Mouse (Mus musculus) stomach, embryonic 15.5 days (tissue): Measurements from ENCODE around the gene 1700029H14Rik. TPM values are rescaled to one million over a fixed set of nuclear protein-coding genes. Genes with fewer than 3 reads are reported as not detected.

Experiments
- ATAC-seq: fragments of 200-750 bp; cut with Nextera tagmentation; 2 replicates; pipeline ENCODE4 v1.8.0; 2017; ENCODE audit warnings: low read depth, moderate number of reproducible peaks, moderate TSS enrichment; ENCODE audit not compliant: insufficient read depth, low FRiP score
- H3K27ac ChIP-seq: fragments of 300-500 bp; sonication (generic); 2 replicates; pipeline ENCODE4 v1.5.1; 2015; ENCODE audit warnings: mild to moderate bottlenecking, inconsistent platforms
- H3K27me3 ChIP-seq: fragments of 300-500 bp; sonication (generic); replicated peaks from 2 replicates; pipeline ENCODE4 v1.6.1; 2015; ENCODE audit warnings: inconsistent platforms
- H3K36me3 ChIP-seq: fragments of 300-500 bp; sonication (generic); 2 replicates; pipeline ENCODE4 v1.6.1; 2015; ENCODE audit warnings: inconsistent platforms
- H3K4me1 ChIP-seq: fragments of 300-500 bp; sonication (generic); 2 replicates; pipeline ENCODE4 v1.6.1; 2015; ENCODE audit warnings: inconsistent platforms
- H3K4me2 ChIP-seq: fragments of 300-500 bp; sonication (generic); 2 replicates; pipeline ENCODE4 v1.6.1; 2015; ENCODE audit warnings: mild to moderate bottlenecking, inconsistent platforms
- H3K4me3 ChIP-seq: fragments of 300-500 bp; sonication (generic); replicated peaks from 2 replicates; pipeline ENCODE4 v1.5.1; 2015; ENCODE audit warnings: inconsistent platforms
- H3K9ac ChIP-seq: fragments of 300-500 bp; sonication (generic); 2 replicates; pipeline ENCODE4 v1.6.1; 2015; ENCODE audit warnings: inconsistent platforms
- H3K9me3 ChIP-seq: fragments of 300-500 bp; sonication (generic); 2 replicates; pipeline ENCODE4 v1.6.1; 2016; ENCODE audit warnings: inconsistent platforms
- WGBS: fragments of 180-500 bp; shearing (Covaris S2); methylation state at CpG from one replicate; pipeline ENCODE4 v1.1.7; 2015; 5-methylcytosine and 5-hydroxymethylcytosine counted together
- polyA plus RNA-seq: library from polyadenylated mRNA; unstranded; fragments of >200 nt; fragmentation: Nextera tagmentation; extraction: Ambion mirVana; gene quantifications from 2 replicates; pipeline ENCODE4 v1.2.1, GENCODE M21; 2015

1700029H14Rik gene
- not detected in 2 replicates for polyA plus RNA-seq

DNA sequence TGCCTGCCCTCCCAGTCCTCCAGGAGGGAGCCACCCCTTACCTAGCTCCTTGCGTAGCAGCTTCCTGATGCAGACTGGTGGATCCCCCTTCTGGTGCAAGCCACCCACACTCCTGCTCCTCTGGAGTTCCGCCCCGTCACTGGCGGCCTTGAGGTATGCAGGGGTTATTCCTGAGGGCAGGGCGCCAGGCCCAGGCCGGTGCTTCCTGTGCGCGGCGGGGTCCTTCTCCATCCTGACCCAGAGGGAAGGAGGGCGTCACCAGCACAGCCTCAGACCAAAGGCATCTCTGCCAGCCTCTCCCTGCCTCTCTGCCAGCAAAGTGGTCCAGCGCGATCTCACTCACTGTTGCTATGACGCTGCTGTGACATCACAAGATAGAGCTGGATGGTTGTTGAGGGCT, at the start of gene 1700029H14Rik:
1700029H14Rik (minus strand) TSS at position 344 of the 400 bp plus-strand sequence.
- no peak within 1 kb of the TSS for H3K4me3 ChIP-seq

DNA sequence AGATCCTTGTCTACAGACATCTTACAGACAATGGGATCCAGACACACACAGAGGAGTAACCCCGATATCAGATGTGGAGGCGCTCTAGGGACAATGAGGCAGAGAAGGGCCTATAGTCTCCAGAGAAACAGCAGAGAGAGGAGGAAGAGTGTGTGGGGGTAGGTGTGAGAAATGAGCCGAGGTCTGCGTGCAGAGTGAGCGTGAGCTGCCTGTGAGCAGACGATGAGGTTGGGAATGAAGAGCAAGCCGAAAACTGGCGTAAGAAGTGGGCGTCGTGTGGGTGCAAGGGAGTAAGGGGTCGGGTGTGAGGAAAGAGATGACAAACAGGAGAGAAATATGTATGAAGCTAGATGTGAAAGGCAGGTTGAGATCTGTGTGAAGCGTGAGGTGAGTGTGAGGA, 49.4 kb upstream of the 1700029H14Rik start:
- H3K9ac ChIP-seq = no peak overlapping the region
- H3K27me3 ChIP-seq = no peaks in the 10 kb centered on the region
- H3K4me3 ChIP-seq = no peak overlapping the region
- WGBS = 90% methylated on average over 12 of the region's 12 CpGs
- no peak overlapping the region for H3K4me2 ChIP-seq
- peaks cover 8% of the 10 kb centered on the region; the same call in 1 of the 2 replicates for H3K36me3 ChIP-seq
- no peak overlapping the region for H3K27ac ChIP-seq
- ATAC-seq = no peak
- no peaks in the 10 kb centered on the region for H3K4me1 ChIP-seq
- no peaks in the 10 kb centered on the region for H3K9me3 ChIP-seq

More for the DNA sequence above, at the start of gene 1700029H14Rik:
- H3K4me1 ChIP-seq = no peaks in the 10 kb centered on the region
- no peak; the same call in 1 of the 2 replicates for ATAC-seq
- no peaks in the 10 kb centered on the region for H3K27me3 ChIP-seq
- no peak within 1 kb of the TSS for H3K4me2 ChIP-seq
- H3K9ac ChIP-seq = no peak within 1 kb of the TSS
- 26% methylated on average over 13 of the region's 13 CpGs for WGBS
- no peaks in the 10 kb centered on the region for H3K9me3 ChIP-seq
- H3K36me3 ChIP-seq = no peaks in the 10 kb centered on the region
- no peak within 1 kb of the TSS for H3K27ac ChIP-seq

DNA sequence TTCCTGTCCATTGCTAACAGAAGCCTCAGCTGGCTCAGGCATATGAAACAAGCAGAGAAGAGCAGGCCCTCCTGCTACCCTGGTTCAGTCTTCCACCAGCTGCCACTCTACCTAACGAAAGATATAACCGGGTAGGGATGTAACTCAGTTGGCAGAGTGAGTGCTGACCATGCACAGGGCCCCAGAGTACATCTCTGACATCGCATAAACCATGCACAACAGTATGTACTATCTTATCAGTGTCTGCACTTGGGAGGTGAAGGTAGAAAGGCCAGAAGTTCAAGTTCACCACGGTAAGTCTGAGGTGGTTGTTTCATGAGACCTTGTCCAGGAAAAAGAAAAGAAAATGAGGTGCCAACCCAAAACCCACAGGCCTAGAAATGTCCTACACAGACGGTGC, 47.7 kb upstream of the 1700029H14Rik start:
- H3K36me3 ChIP-seq = peaks cover 8% of the 10 kb centered on the region; the same call in 1 of the 2 replicates
- no peak for ATAC-seq
- H3K9ac ChIP-seq = no peak overlapping the region
- H3K27me3 ChIP-seq = no peaks in the 10 kb centered on the region
- no peak overlapping the region for H3K4me3 ChIP-seq
- H3K4me1 ChIP-seq = no peaks in the 10 kb centered on the region
- 73% methylated on average over 5 of the region's 5 CpGs for WGBS
- H3K27ac ChIP-seq = no peak overlapping the region
- H3K9me3 ChIP-seq = no peaks in the 10 kb centered on the region
- no peak overlapping the region for H3K4me2 ChIP-seq

DNA sequence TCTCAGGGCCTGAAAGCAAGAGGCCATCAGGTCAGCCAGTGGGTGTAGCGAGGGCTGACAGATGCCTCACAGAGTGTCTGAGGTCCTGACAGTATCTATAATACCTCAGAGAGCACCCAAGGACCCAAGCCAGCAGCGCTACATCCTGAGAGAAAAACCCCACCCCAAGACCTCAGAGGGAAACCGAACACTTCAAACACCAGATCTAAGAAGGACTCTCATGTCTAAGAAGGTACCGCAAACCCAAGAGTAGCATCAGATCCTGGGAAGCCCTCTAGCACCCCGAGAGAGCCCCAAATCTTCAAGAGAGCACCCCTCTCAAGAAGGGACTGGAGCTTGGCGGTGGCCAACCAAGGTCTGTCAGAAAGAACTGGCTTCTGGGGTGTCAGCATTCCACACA, 46.7 kb upstream of the 1700029H14Rik start:
- no peak overlapping the region for H3K27ac ChIP-seq
- WGBS = 91% methylated on average over 6 of the region's 6 CpGs
- no peak overlapping the region for H3K4me3 ChIP-seq
- no peak overlapping the region for H3K4me2 ChIP-seq
- H3K9me3 ChIP-seq = no peaks in the 10 kb centered on the region
- H3K27me3 ChIP-seq = no peaks in the 10 kb centered on the region
- no peaks in the 10 kb centered on the region for H3K4me1 ChIP-seq
- no peak overlapping the region for H3K9ac ChIP-seq
- no peak for ATAC-seq
- peaks cover 8% of the 10 kb centered on the region; the same call in 1 of the 2 replicates for H3K36me3 ChIP-seq

DNA sequence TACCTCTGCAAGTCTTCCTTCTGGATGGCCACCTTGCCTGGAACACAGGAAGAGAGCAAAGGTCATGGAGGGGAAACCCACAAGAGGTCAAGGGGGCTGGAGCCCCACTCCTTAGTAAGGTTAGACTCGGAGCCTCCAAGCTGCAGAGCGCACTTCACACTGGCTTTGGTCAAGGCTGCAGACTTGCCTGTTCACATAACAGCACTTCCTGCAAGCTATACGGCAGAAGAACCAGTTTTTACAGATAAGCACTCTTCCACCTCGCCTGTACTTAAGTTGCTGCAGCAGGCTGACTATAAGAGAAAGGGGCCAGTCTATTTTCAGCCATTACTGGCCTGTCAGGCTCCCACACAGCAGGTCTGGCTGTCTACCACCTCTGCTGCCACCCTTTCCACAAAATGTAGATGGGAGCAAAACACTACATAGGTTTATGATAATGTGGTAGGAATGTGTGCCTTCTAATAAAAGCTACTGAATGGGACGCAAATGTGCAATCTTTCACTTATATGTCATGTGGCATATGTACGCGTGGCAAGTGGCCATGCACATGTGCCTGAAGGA, 43.7 kb upstream of the 1700029H14Rik start:
- H3K4me3 ChIP-seq = no peak overlapping the region
- 66% methylated on average over 7 of the region's 7 CpGs for WGBS
- no peak for ATAC-seq
- H3K27me3 ChIP-seq = no peaks in the 10 kb centered on the region
- H3K36me3 ChIP-seq = no peaks in the 10 kb centered on the region; the same call in 1 of the 2 replicates
- no peak overlapping the region for H3K27ac ChIP-seq
- H3K4me1 ChIP-seq = no peaks in the 10 kb centered on the region
- no peak overlapping the region for H3K9ac ChIP-seq
- no peak overlapping the region for H3K4me2 ChIP-seq
- no peaks in the 10 kb centered on the region for H3K9me3 ChIP-seq

DNA sequence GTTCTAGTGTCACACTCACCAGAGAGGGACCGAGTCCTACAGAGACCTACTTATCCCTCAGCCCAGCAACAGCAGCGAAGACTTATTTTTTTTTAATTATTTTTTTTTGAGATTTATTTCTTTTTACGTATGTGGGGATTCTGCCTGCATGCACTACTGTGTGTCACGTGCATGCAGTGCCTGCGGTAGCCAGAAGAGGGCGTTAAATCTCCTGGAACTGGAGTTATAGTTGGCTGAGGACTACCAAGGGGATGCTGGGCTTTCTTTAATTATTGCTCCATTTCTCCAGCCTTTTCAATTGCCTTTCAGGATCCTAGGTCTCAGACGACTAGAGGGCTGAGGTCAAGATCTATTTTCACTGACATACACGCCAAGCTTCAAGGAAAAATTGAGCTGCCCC, 40.4 kb upstream of the 1700029H14Rik start:
- no peak overlapping the region for H3K4me3 ChIP-seq
- no peak overlapping the region for H3K9ac ChIP-seq
- 63% methylated on average over 8 of the region's 8 CpGs for WGBS
- H3K36me3 ChIP-seq = peaks cover 10% of the 10 kb centered on the region; the same call in 1 of the 2 replicates
- H3K27ac ChIP-seq = no peak overlapping the region
- no peaks in the 10 kb centered on the region for H3K9me3 ChIP-seq
- H3K4me2 ChIP-seq = no peak overlapping the region
- no peaks in the 10 kb centered on the region for H3K4me1 ChIP-seq
- H3K27me3 ChIP-seq = no peaks in the 10 kb centered on the region
- no peak for ATAC-seq

DNA sequence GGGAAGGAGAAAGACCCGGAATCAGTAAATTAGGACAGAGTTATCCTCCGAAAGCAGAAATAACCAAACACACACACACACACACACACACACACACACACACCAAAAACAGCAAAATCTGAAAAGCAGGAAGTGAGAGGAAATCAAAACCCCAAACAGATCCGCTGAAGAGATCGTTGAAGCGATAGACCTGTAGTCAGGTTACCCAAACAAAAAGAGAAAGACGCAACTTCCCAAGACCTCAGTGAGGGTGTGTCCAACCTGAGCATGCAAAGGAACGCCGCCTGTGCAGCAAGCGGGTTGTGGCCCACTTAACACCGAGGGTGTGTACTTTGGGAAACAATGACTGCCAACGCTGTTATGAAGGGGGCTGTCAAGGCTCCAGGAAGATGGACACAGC, 38.9 kb upstream of the 1700029H14Rik start:
- Histone ChIP-seq H3K4me1 (no peaks in the 10 kb centered on the region), H3K9ac (no peak overlapping the region), H3K27me3 (no peaks in the 10 kb centered on the region), H3K4me2 (no peak overlapping the region), H3K9me3 (no peaks in the 10 kb centered on the region), H3K4me3 (no peak overlapping the region), H3K27ac (no peak overlapping the region), H3K36me3 (peaks cover 14% of the 10 kb centered on the region; the same call in 1 of the 2 replicates)
- WGBS = 73% methylated on average over 11 of the region's 11 CpGs
- no peak for ATAC-seq

DNA sequence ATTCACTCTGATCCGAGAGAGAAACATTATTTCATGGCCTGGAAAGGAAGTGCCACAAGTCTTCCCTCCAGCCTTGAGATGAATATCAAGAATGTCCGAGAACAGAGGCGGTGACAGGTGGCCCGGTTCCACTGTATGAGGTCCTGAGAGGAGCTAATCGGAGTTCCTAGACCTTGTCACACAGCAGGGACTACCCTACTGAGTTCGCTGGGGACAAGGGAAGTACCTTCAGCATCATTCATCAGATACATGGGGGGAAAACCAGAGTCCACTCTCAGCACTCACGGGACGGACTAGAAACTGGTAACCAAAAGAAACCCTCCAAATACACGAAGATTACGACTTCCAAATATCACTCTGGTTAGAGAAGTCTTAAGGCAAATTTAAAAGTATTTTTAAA, 38.5 kb upstream of the 1700029H14Rik start:
- no peaks in the 10 kb centered on the region for H3K27me3 ChIP-seq
- 80% methylated on average over 10 of the region's 10 CpGs for WGBS
- H3K4me1 ChIP-seq = no peaks in the 10 kb centered on the region
- no peak for ATAC-seq
- no peak overlapping the region for H3K4me3 ChIP-seq
- no peak overlapping the region for H3K4me2 ChIP-seq
- H3K27ac ChIP-seq = no peak overlapping the region
- H3K36me3 ChIP-seq = peaks cover 15% of the 10 kb centered on the region; the same call in 1 of the 2 replicates
- H3K9ac ChIP-seq = no peak overlapping the region
- H3K9me3 ChIP-seq = no peaks in the 10 kb centered on the region

DNA sequence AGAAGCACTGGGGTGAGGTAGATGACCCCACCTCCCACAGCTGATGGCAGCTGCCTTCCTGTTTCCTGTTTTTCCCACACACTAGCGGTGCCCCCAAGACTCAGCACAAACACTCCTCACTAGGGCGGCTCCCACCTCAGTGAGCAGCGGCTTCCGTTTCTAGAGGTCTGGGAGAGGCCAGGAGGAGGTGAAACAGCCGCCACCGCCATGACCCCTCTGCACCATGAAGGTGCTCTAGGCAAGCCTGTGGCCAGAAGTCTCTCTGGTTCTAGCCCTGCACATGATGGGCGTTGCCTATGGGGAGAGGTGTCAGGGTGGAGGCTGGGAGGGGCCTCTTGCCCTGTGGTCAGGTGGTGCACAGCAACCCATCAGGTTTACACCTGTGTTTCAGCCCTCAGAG, 37.9 kb upstream of the 1700029H14Rik start:
- Histone ChIP-seq H3K4me1 (no peaks in the 10 kb centered on the region), H3K27me3 (no peaks in the 10 kb centered on the region), H3K4me3 (no peak overlapping the region), H3K27ac (no peak overlapping the region), H3K9ac (no peak overlapping the region), H3K4me2 (no peak overlapping the region), H3K36me3 (peaks cover 15% of the 10 kb centered on the region; the same call in 1 of the 2 replicates), H3K9me3 (no peaks in the 10 kb centered on the region)
- 62% methylated on average over 7 of the region's 7 CpGs for WGBS
- no peak for ATAC-seq

DNA sequence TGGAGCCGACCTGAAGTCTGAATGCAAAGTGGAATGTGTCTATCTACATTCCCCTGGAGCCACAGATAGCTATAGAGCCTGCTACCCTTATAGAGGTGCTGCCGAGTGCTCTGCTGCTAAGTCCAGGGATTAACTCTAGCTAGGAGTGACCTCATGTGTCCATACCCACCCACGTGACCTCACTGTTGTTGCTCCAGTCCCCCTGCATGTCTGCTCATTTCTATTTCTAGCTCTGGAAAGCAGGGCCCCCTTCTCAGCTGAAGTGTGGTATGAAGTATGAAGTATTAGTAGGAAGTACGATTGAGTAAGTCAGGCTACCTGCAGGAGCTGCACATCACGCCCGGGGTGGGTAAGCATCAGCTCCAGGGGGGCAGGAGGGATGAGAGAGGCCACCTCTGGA, 35.5 kb upstream of the 1700029H14Rik start:
- Histone ChIP-seq H3K27ac (no peak overlapping the region), H3K9ac (no peak overlapping the region), H3K4me2 (no peak overlapping the region), H3K36me3 (peaks cover 15% of the 10 kb centered on the region; the same call in 1 of the 2 replicates), H3K4me3 (no peak overlapping the region), H3K9me3 (no peaks in the 10 kb centered on the region), H3K4me1 (no peaks in the 10 kb centered on the region), H3K27me3 (no peaks in the 10 kb centered on the region)
- WGBS = 79% methylated on average over 6 of the region's 6 CpGs
- ATAC-seq = no peak

DNA sequence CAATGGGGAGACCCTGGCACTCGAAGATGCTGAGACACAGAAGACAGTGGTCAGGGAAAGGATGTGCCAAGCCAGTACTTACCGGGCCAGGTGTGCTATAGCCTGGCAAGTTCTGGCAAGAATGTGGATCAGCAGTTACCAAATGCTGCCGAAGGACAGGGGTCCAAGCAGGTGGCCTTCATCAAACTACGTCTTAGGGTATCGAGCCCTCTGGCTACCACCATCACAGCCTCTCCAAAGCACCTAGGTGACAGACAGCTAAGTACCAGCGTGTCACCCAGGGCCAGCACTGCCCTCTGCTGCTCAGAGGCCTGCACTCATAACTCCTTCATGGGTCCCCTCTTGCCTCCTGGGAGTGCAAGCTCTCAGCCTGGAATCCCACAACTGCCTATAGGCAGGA, 33.6 kb upstream of the 1700029H14Rik start:
- Histone ChIP-seq H3K4me2 (no peak overlapping the region), H3K4me3 (no peak overlapping the region), H3K36me3 (peaks cover 15% of the 10 kb centered on the region; the same call in 1 of the 2 replicates), H3K9ac (no peak overlapping the region), H3K4me1 (no peaks in the 10 kb centered on the region), H3K27me3 (no peaks in the 10 kb centered on the region), H3K9me3 (no peaks in the 10 kb centered on the region), H3K27ac (no peak overlapping the region)
- no peak for ATAC-seq
- WGBS = 86% methylated on average over 6 of the region's 6 CpGs

DNA sequence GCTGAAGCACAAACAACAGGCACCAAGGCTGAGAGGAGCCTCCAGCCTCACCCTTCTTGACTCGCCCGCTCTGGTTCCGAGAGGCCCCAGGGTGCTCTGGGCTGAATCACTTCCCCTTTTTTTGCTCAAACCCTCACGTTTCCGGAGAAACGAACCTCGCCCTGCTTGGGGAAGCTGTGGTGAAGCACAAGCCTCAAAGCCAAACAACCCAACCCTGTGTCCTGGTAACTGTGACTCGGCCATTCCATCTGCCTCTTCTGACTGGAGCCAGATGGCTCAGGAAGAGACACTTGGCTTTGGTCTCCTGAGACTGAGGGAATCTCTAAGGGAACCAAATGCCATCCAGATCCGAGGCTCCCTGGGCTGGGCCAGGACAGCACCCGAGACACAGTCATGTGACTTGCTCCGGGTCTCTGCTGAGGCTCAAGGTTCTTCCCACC, 32.6 kb upstream of the 1700029H14Rik start:
- Histone ChIP-seq H3K4me2 (no peak overlapping the region), H3K4me3 (no peak overlapping the region), H3K27me3 (no peaks in the 10 kb centered on the region), H3K9ac (no peak overlapping the region), H3K36me3 (peaks cover 15% of the 10 kb centered on the region; the same call in 1 of the 2 replicates), H3K4me1 (no peaks in the 10 kb centered on the region), H3K27ac (peak overlapping the region; percentile 54; the same call in 1 of the 2 replicates), H3K9me3 (no peaks in the 10 kb centered on the region)
- ATAC-seq = 0 out of 2 replicates have a peak, but pooled peaks have one; percentile 27
- WGBS = 63% methylated on average over 11 of the region's 11 CpGs
